16 mouse cellular contexts compared by ENCODE assay signal in the genomic region with DNA sequence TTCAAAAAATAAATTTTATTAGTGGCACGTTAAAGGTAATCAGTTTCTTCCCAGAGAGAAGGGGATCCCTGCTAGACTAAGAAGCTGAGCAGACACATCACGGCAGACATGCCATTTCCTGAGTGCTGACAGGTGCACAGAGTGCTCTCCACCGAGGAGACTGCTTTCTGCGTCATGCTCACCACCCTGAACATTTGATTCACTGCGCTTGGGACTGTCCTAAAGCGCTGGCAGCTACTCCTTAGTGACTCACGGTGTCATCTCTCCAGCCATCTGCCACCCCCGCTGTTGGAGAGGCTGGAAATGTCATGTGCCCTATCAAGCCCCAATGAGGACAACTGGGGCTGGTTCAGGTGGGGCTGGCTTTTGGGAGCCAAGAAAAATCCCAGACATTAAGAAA. TPM values are rescaled to one million over a fixed set of nuclear protein-coding genes. Genes with fewer than 3 reads are reported as not detected.
DNase-seq lines count a peak whose midpoint lies in the region; ATAC-seq lines count a peak whose summit lies in the region.
"Had no signal": no experiment of that assay in that cellular context is flagged by ENCODE, and none has a peak within 500 bp of the region (broad histone marks: within the 10 kb centered on the region; RNA-seq: fewer than 3 reads in every experiment).

No protein-coding gene starts in this region.

- ATAC-seq in heart, embryonic 13.5 days (ENCODE audit: extremely low read depth, insufficient number of reproducible peaks, low FRiP score, low TSS enrichment), result no peak
- no peak for ATAC-seq in erythroid progenitor cell, adult 5-6 weeks (replicated peaks; ENCODE audit: low FRiP score, poor library complexity, severe bottlenecking)
- ATAC-seq: activated CD4-positive, CD25-positive, alpha-beta regulatory T cell, adult 4 months; hindbrain, embryonic 16.5 days had no signal

- peaks cover 27% of the 10 kb centered on the region for H3K36me3 ChIP-seq in heart, embryonic 13.5 days

- peaks cover 18% of the 10 kb centered on the region for H3K4me1 ChIP-seq in heart, embryonic 13.5 days

- no peak overlapping the region for H3K4me3 ChIP-seq in heart, embryonic 13.5 days
- H3K4me3 ChIP-seq: layer of hippocampus, adult 2 months had no signal

- peak overlapping the region; percentile 19; the same call in 1 of the 2 replicates for H3K9ac ChIP-seq in heart, embryonic 13.5 days
- H3K9ac ChIP-seq: liver, embryonic 14.5 days had no signal

- intact Hi-C loops in heart, postnatal 36 days (cut with DNase I), result no loop called here

- H3K27ac ChIP-seq in heart, embryonic 13.5 days (replicated peaks), result no peak overlapping the region
- H3K27ac ChIP-seq: layer of hippocampus, adult 2 months; liver, embryonic 14.5 days had no signal

- no peak for DNase-seq in heart, postnatal 36 days
- DNase-seq in adrenal gland, postnatal 14 days, result peak; percentile 68
- peak; percentile 94 for DNase-seq in cerebellum, adult 11-12 months
- DNase-seq in gastrocnemius, adult 8-10 months (ENCODE audit: low spot score in 2 of 2), result peak; percentile 65 to 70
- no peak for DNase-seq in layer of hippocampus, postnatal 14 days (ENCODE audit: low spot score in 2 of 2)
- DNase-seq: kidney, adult 9 months; left cerebral cortex, postnatal 4 days; lung, postnatal 14 days; thymus, adult 2 months had no signal

- 40% methylated on average over 8 of the region's 8 CpGs for WGBS in heart, embryonic 13.5 days

- H3K4me2 ChIP-seq in heart, embryonic 13.5 days, result no peak overlapping the region

- no peaks in the 10 kb centered on the region for H3K9me3 ChIP-seq in heart, embryonic 13.5 days

- H3K27me3 ChIP-seq in heart, embryonic 13.5 days (replicated peaks), result no peaks in the 10 kb centered on the region

RNA-seq across cellular contexts. Expression of a gene that starts 23.4 kb away (rescaled TPM):
- polyA plus RNA-seq in heart, embryonic 13.5 days (2015; fragmentation: Nextera tagmentation; extraction: Ambion mirVana), result 12.6 and 13.7 TPM in 2 replicates
- 10 to 100 TPM; 24.3 to 28.4 TPM for total RNA-seq in heart, postnatal 36 days (2021)
- 12.6 and 18.1 TPM in 2 replicates for total RNA-seq in adrenal gland, postnatal 14 days (2021)
- 10 to 100 TPM; 33.7 to 48.2 (median 36.1) TPM for total RNA-seq in gastrocnemius, adult 8-10 months (2022)
- 100 to 1,000 TPM; 134 to 142 TPM for total RNA-seq in layer of hippocampus, postnatal 14 days (2021)
- 6.5 and 13.0 TPM in 2 replicates for total RNA-seq in erythroid progenitor cell, adult 5-6 weeks (2015; ENCODE audit: low replicate concordance)
- total RNA-seq in erythroid progenitor cell, adult 5-6 weeks (2017; ENCODE audit: low replicate concordance), result 3.7 and 4.5 TPM in 2 replicates

RNA-seq across cellular contexts. Expression of a gene that starts 24.3 kb away (rescaled TPM):
- polyA plus RNA-seq in heart, embryonic 13.5 days (2015; fragmentation: Nextera tagmentation; extraction: Ambion mirVana), result not detected in 2 replicates
- not detected for total RNA-seq in heart, postnatal 36 days (2021)
- total RNA-seq in adrenal gland, postnatal 14 days (2021), result 4.4 TPM in 1 of 2 replicates, not detected in the other
- total RNA-seq in gastrocnemius, adult 8-10 months (2022), result not detected
- total RNA-seq in layer of hippocampus, postnatal 14 days (2021), result not detected
- not detected in 2 replicates for total RNA-seq in erythroid progenitor cell, adult 5-6 weeks (2015; ENCODE audit: low replicate concordance)
- total RNA-seq in erythroid progenitor cell, adult 5-6 weeks (2017; ENCODE audit: low replicate concordance), result not detected in 2 replicates
- total RNA-seq: layer of hippocampus, adult 2 months had no signal
- polyA plus RNA-seq: activated CD4-positive, CD25-positive, alpha-beta regulatory T cell, adult 4 months; embryonic facial prominence, embryonic 11.5 days; hindbrain, embryonic 16.5 days; liver, embryonic 14.5 days had no signal

Comparison
In these comparisons a context has a peak if more than half of its experiments do, and no peak if none do; other contexts are left out.
1. DNase-seq: peak in adrenal gland, postnatal 14 days (single experiment), cerebellum, adult 11-12 months (single experiment) and gastrocnemius, adult 8-10 months (2 of 2); none in heart, postnatal 36 days (0 of 2) and layer of hippocampus, postnatal 14 days (0 of 2).